Mouse (Mus musculus) testis, postnatal 14 days (tissue): ENCODE data around the gene Enho.

ENCODE experiments used
- DNase-seq: peaks from one replicate; pipeline ENCODE4 v3.0.0; 2021; ENCODE audit warnings: low spot score

Gene Enho

DNA sequence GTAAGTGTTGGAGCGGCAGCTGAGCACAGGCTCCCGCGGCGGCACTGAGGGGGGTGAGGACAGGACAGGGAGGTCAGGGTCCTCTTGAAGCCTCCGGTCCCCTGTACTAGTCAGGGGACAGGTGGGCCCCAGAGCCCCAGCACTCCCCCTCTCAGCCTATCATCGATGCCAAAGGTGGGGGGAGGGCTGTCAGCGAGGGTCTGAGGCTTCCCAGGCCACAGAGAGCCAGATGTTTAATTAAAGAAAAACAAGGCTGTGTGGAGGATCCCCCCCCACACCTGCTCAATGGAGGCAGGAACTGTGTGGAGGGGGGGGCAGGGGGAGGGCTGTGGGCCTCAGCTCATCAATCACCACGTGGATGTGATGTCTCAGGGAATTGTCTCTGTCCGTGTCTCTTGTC, 23.5 kb upstream of the Enho start:
- no peak for DNase-seq

- DNase-seq = no peak
Observed at GRCm38 (mm10) chr4:41662723-41663122, 22.6 kb upstream of the Enho start.

DNA sequence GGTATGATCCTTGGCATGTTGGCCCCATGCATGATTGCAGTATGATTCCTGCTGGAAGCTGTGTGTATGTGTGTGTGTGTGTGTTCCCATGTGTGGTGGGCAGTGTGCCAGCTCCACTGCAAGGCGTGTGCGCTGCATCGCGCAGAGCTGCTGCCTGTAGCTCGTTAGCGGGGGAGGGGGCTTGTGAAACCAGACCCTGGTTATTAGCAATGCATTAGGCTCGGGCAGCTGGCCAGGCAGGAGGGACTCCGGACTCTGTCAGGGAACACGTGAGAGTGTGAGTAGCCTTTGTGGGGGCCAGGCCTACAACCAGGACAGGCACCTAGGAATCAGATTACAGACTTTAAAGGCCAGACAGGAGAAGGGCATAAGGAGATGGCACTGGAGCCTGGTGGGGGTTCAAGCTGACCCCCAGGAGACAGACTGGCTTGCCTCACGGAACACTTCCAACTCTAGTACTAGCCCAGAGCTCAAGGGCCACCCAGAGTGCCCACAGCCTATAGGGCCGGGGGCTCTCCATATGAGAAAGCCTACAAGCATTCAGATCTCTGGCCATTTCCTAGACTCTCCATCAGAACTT, 20.8 kb upstream of the Enho start:
- DNase-seq = no peak

- no peak for DNase-seq
Observed at GRCm38 (mm10) chr4:41659556-41659955, 19.4 kb upstream of the Enho start.

- no peak for DNase-seq
Observed at GRCm38 (mm10) chr4:41658566-41659384, 18.7 kb upstream of the Enho start.

- no peak for DNase-seq
Observed at GRCm38 (mm10) chr4:41655525-41655924, 15.4 kb upstream of the Enho start.

DNA sequence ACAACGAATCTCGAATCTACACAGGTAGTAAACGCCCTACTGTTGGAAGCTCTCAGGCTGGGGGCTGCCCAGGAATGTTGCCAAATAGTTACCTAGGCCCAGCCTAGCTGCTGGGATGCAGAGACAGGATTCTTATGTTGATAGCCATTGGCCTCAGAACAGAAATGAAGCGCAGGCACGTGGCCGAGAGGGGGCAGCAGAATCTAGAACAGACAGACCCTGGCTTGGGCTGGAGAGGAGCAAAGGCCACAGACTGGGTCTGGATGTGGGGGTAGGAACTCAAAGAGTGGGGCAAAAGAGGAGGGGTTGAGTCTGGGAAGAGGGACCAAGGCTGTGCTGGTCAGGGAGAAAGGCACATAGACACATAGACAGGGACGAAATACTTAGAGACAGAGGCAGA, 14.1 kb upstream of the Enho start:
- no peak for DNase-seq

GRCm38 (mm10) chr4:41653730-41654129, 13.6 kb upstream of the Enho start:
- no peak for DNase-seq

DNA sequence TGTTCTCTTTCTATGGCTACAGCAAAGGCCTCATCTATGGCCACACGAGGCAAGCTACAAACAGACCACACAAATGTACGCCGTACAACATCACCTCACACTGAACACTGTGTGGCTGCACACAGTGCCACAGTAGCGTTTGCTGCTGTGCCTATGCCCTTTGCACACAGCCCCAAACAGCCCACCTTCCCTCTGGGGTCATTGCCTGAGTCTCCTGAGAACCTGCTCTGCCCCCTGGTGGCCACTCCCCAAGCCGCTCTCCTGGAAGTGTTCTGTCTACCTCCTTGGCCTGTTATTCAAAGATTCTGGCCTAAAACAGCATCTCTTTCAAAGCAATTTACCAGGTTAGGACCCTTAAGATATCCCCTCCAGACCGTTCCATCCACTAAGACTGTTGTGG, 13.2 kb upstream of the Enho start:
- no peak for DNase-seq

- DNase-seq = no peak
Observed at GRCm38 (mm10) chr4:41648627-41649026, 8.5 kb upstream of the Enho start.

DNA sequence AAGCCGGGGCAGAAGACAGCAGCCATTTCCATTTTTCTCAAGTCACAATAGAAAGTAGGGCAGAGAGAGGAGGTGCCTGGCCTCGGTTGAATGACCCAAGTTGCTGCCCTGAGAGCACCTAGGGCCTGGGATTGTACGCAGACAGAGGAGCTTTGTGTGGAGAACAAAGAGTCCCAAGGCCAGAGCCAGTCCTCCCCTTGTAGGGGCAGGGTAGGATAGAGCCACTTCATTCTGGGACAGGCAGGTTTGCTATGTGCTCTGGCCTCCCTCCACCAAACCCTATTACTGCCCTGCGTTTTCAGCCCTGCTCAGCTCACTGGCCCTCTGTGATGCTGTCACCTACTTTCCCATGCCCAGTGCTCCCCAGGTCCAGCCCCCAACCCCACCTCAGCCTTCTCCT, 8.0 kb upstream of the Enho start:
- peak; percentile 71 for DNase-seq

DNA sequence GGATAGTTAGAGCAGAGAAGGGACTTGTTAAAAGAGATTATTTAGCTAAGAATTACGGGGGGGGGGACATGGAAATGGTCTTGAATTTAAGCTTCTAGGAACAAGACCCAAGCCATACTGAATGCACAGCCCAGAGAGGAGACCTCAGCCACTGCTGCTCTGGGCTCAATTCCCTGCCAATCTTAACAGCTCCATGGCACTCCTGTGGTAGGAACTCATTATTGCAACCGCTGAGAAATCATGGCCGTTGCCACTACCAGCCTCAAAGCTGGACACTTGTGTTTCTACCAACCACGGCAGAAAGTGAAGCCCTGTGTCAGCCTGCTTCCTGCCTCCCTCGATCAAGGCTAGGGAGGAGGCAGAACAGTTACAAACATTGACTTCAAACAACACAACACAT, 5.4 kb upstream of the Enho start:
- DNase-seq = no peak

- DNase-seq = no peak
Observed at GRCm38 (mm10) chr4:41641199-41641822, 1.2 kb upstream of the Enho start.

- no peak for DNase-seq
Observed at GRCm38 (mm10) chr4:41639214-41639841, 796 bp downstream of the Enho start.

DNA sequence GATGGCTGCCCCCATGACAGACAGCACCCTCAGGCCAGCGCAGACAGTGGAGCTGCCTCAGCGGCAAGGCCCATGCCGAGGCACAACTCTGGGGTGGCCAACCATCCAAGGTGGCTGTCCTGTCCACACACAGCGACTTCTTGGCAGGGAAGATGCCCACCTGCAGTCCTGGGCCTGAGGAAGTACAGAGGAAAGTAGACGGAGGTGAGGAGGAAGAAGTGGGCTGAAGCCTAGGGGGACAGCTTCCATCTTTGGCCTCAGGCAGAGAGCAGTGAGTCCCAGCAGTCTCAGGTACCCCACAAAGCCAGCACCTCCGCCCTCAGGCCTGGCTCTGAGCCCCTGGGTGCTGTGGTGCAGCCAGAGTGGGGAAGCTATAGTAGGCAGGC, 1.3 kb downstream of the Enho start:
- no peak for DNase-seq

GRCm38 (mm10) chr4:41638186-41638731, 1.9 kb downstream of the Enho start:
- DNase-seq = no peak

- no peak for DNase-seq
Observed at GRCm38 (mm10) chr4:41636882-41637635, 3.1 kb downstream of the Enho start.

DNA sequence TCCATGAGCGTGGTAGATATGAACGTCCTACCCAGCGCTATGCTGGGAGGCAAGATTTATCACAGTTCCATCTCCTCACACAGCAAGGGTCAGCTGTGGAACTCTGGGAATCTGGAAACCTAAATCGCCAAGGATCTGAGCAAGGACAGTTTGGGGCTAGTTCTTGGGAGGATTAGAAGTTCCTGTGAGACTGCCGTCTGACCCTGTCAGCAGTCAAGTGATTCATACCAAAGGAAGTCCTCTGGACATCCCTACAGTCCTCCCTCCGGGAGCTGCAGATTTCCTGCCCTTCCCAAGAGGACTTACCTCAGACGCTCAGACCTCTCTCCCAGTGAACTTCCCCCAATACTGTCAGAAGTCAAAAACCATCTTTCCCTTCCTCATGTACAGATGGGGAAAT, 3.8 kb downstream of the Enho start:
- no peak for DNase-seq

GRCm38 (mm10) chr4:41635906-41636305, 4.2 kb downstream of the Enho start:
- DNase-seq = no peak

GRCm38 (mm10) chr4:41635224-41635623, 4.9 kb downstream of the Enho start:
- no peak for DNase-seq

GRCm38 (mm10) chr4:41634631-41635030, 5.5 kb downstream of the Enho start:
- DNase-seq = no peak

DNA sequence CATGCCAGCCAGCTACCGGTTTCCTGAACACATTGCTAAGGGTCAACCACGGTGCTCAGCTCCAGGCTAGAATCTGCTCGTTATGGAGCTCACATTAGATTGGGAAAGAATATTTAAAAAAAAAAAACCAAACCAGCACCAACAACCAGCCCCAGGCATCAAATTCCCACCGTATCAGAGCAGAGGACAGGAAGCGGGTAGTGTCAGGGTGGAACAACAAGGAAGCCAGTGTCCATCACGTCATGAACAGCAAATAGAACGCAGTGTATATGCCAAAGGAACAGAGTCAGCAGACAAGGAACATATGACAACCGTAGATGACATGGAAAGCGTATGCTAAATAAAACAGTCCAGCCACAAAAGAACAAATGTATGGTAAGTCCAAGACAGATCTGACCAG, 7.1 kb downstream of the Enho start:
- DNase-seq = no peak
